Mouse (Mus musculus) G1E (cell line): ENCODE results near the gene Cks2. TPM values are rescaled to one million over a fixed set of nuclear protein-coding genes. Genes with fewer than 3 reads are reported as not detected.
"Not testable (repeated sequence)": the region's sequence is repeated elsewhere in the genome, so short reads cannot be mapped to it uniquely, and the experiment has no call there.

Source experiments
- ATAC-seq: 2 replicates; pipeline ENCODE4 v1.8.0; 2016; ENCODE audit warnings: mild to moderate bottlenecking; ENCODE audit not compliant: insufficient number of reproducible peaks, poor library complexity, low FRiP score, severe bottlenecking; ENCODE audit errors: extremely low read depth
- DNase-seq: peaks from one replicate; pipeline ENCODE4 v3.0.0; 2012; ENCODE audit warnings: low spot score
- H3K27me3 ChIP-seq: 2 replicates; pipeline ENCODE4 v1.6.1; 2012; ENCODE audit warnings: mild to moderate bottlenecking, low read length, inconsistent platforms; ENCODE audit not compliant: insufficient read depth
- H3K36me3 ChIP-seq: replicated peaks from 2 replicates; pipeline ENCODE3; 2012; ENCODE audit warnings: mild to moderate bottlenecking, inconsistent platforms
- H3K4me1 ChIP-seq: 2 replicates; pipeline ENCODE4 v1.6.1; 2012; ENCODE audit warnings: low read depth, low read length, inconsistent platforms, mixed read lengths; ENCODE audit not compliant: insufficient read depth
- H3K4me3 ChIP-seq: 2 replicates; pipeline ENCODE4 v1.5.1; 2012; ENCODE audit warnings: low read depth, mild to moderate bottlenecking, inconsistent platforms, low read length, moderate library complexity, mixed read lengths
- H3K9me3 ChIP-seq: replicated peaks from 2 replicates; pipeline ENCODE4 v1.6.1; 2012; ENCODE audit warnings: inconsistent platforms
- CTCF ChIP-seq: IDR thresholded peaks from 2 replicates; pipeline ENCODE4 v1.5.1; 2012; ENCODE audit warnings: low read depth, low read length, inconsistent platforms, mixed read lengths
- GATA1 ChIP-seq: IDR thresholded peaks from 2 replicates; pipeline ENCODE4 v1.6.1; 2012; ENCODE audit warnings: borderline replicate concordance, low read length, inconsistent platforms, mixed read lengths
- GATA2 ChIP-seq: IDR thresholded peaks from 2 replicates; pipeline ENCODE4 v1.6.1; 2012; ENCODE audit warnings: low read depth, low read length, inconsistent platforms, borderline replicate concordance
- POLR2AphosphoS5 ChIP-seq: IDR thresholded peaks from 2 replicates; pipeline ENCODE4 v1.6.1; 2012; ENCODE audit warnings: low read depth, low read length, inconsistent platforms; ENCODE audit not compliant: insufficient replicate concordance
- TAL1 ChIP-seq: conservative IDR thresholded peaks from 2 replicates; pipeline ENCODE4 v1.6.1; 2012; ENCODE audit warnings: low read depth, low read length, inconsistent platforms, mixed read lengths
- polyA plus RNA-seq: library from polyadenylated mRNA; stranded (reverse); fragments of >175 nt; gene quantifications from 2 replicates; pipeline ENCODE4 v1.2.3, GENCODE M21; 2012
- total RNA-seq, 2 experiments: library from RNA; stranded (forward) in 1 of 2; stranded (reverse) in 1 of 2; fragments of 200-1000 nt in 1 of 2; fragments of >200 nt in 1 of 2; fragmentation: Nextera tagmentation in 1 of 2; gene quantifications; 2 replicates each; pipeline ENCODE4 v1.2.3; 2014 to 2017

Gene Cks2
- total and polyA plus RNA-seq, 3 experiments: 104 to 367 (median 303) TPM

- H3K27me3 ChIP-seq: peaks cover 30% of the 10 kb centered on the region
- no peak overlapping the region for H3K4me3 ChIP-seq
- TF ChIP-seq GATA2 (no peak), CTCF (no peak), POLR2AphosphoS5 (no peak), GATA1 (no peak), TAL1 (no peak)
- no peaks in the 10 kb centered on the region for H3K9me3 ChIP-seq
- no peaks in the 10 kb centered on the region; the same call in 1 of the 2 replicates for H3K4me1 ChIP-seq
- no peaks in the 10 kb centered on the region for H3K36me3 ChIP-seq
- no peak for DNase-seq
- ATAC-seq: no peak
Observed at GRCm38 (mm10) chr13:51632560-51633218, 12.3 kb upstream of the Cks2 start.

DNA sequence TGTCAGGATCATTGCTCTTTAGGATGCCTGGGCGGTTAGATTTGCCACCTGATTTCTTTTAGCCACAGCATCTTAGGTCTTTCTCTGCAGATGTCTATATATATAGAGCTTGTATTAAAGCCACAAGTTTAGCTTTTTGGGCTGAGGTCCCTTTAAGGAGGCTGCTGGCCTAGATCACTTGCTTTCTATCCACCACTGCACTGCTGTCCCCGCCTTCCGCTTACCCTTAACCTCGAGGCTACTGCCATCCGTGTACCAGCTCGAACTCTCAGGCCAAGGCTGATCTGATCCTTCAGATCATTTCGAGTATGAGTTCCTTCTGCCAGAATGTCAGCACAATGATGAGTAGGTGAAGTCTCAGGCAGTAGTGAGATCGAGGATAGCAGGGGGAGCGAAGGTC, 9.6 kb upstream of the Cks2 start:
- H3K4me1 ChIP-seq, H3K36me3 ChIP-seq, H3K9me3 ChIP-seq, H3K4me3 ChIP-seq, DNase-seq, ATAC-seq: not testable (repeated sequence)
- H3K27me3 ChIP-seq: peaks cover 16% of the 10 kb centered on the region

- DNase-seq (no peak), ATAC-seq (no peak)
- Histone ChIP-seq H3K4me3 (no peak overlapping the region), H3K4me1 (peaks cover 12% of the 10 kb centered on the region), H3K27me3 (no peaks in the 10 kb centered on the region), H3K9me3 (no peaks in the 10 kb centered on the region), H3K36me3 (no peaks in the 10 kb centered on the region)
- no peak for TF ChIP-seq TAL1
- no peak for TF ChIP-seq POLR2AphosphoS5
- TF ChIP-seq GATA2: no peak
- no peak for TF ChIP-seq GATA1
- no peak for TF ChIP-seq CTCF
Observed at GRCm38 (mm10) chr13:51638958-51639357, 6.1 kb upstream of the Cks2 start.

DNA sequence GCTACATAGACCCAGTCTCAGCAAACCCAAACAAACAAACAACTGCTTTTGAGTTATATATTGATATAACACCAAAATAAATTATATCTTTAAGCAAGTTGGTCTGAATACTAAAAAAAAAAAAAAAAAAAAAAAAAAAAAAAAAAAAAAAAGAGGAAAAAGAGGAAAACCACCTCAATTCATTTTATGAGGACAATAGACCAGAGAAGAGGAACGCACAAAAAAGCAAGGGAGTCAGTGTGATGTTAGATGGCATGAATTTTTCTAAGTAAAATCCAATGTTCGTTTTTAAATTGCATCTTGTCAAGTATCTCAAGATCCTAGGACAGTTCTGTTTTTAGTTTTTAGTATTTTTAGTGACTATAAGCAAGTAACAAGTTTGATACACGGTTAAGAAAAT, 3.6 kb upstream of the Cks2 start:
- Histone ChIP-seq H3K9me3 (no peaks in the 10 kb centered on the region), H3K4me3 (no peak overlapping the region), H3K36me3 (no peaks in the 10 kb centered on the region), H3K27me3 (no peaks in the 10 kb centered on the region), H3K4me1 (peaks cover 14% of the 10 kb centered on the region)
- ATAC-seq (no peak), DNase-seq (no peak)
- no peak for TF ChIP-seq GATA2
- TF ChIP-seq POLR2AphosphoS5: no peak
- no peak for TF ChIP-seq GATA1
- no peak for TF ChIP-seq TAL1
- TF ChIP-seq CTCF: no peak

- Histone ChIP-seq H3K27me3 (no peaks in the 10 kb centered on the region), H3K4me1 (peaks cover 14% of the 10 kb centered on the region), H3K4me3 (no peak overlapping the region), H3K36me3 (peaks cover 2% of the 10 kb centered on the region), H3K9me3 (no peaks in the 10 kb centered on the region)
- TF ChIP-seq POLR2AphosphoS5: no peak
- TF ChIP-seq GATA2: no peak
- no peak for TF ChIP-seq GATA1
- no peak for TF ChIP-seq TAL1
- TF ChIP-seq CTCF: no peak
- no peak for ATAC-seq
- DNase-seq: no peak
Observed at GRCm38 (mm10) chr13:51642171-51642778, 2.8 kb upstream of the Cks2 start.

DNA sequence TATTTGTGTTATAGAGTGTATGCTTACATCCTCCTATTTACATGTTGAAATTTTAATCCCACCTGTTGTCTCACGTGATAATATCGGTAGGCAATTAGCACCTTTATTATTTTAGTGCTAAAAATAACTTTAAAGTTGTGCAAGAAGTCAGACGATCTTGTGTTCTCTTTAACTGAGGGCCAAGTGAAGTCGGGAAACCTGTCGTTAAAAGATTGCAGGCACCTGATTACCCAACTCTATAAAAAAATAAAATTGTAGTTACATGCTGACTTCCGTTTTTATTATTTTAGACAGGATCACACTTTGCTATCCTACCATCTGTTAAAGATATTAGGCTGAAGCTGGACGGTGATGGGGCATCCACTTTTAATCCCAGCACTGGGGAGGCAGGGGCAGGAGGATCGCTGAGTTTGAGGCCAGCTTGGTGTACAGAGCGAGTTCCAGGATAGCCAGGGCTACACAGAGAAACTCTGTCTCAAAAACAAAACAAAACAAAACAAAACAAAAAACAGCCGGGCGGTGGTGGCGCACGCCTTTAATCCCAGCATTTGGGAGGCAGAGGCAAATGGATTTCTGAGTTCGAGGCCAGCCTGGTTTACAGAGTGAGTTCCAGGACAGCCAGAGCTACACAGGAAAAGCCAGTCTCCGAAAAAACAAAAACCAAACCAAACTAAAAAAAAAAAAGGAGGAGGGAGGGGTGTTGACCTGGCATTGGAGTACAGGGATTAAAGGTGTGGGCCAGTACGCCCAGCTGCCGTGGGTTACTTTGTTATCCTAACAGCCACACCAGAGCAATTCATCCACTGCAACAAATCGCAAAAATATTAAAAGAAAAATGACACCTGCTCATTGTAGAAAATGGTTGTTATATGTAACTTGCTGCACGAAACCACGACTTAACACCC, 856 bp upstream of the Cks2 start:
- TF ChIP-seq CTCF: no peak

More for the DNA sequence above, 856 bp upstream of the Cks2 start:
- Histone ChIP-seq H3K36me3 (peaks cover 2% of the 10 kb centered on the region), H3K27me3 (no peaks in the 10 kb centered on the region), H3K4me3 (peak overlapping the region; percentile 91), H3K9me3 (no peaks in the 10 kb centered on the region), H3K4me1 (peaks cover 22% of the 10 kb centered on the region)
- DNase-seq (no peak), ATAC-seq (no peak)
